8 mouse cellular contexts compared by ENCODE assay signal in genomic region chr5:115271931-115272811, GRCm38 (mm10). TPM values are rescaled to one million over a fixed set of nuclear protein-coding genes. Genes with fewer than 3 reads are reported as not detected.
DNase-seq lines count a peak whose midpoint lies in the region; ATAC-seq and TF ChIP-seq lines count a peak whose summit lies in the region.

No protein-coding gene starts in this region.

- peak; percentile 49 for ATAC-seq in forebrain, postnatal 0 days
- peak; percentile 60; the same call in 1 of the 2 replicates for ATAC-seq in hindbrain, embryonic 16.5 days
- ATAC-seq in liver, embryonic 11.5 days (replicated peaks; ENCODE audit: low FRiP score), result peak; percentile 51
- peak; percentile 59; the same call in 1 of the 2 replicates for ATAC-seq in midbrain, postnatal 0 days (ENCODE audit: low FRiP score)

- peaks cover 48% of the 10 kb centered on the region for H3K4me1 ChIP-seq in bone marrow macrophage, adult 2 months (ENCODE audit: control insufficient read depth, insufficient read depth, low read length)
- peaks cover 22% of the 10 kb centered on the region for H3K4me1 ChIP-seq in forebrain, postnatal 0 days (ENCODE audit: insufficient read depth)
- peaks cover 34% of the 10 kb centered on the region for H3K4me1 ChIP-seq in hindbrain, embryonic 16.5 days (ENCODE audit: control insufficient read depth, insufficient read depth, low read depth, low read length)
- peaks cover 46% of the 10 kb centered on the region for H3K4me1 ChIP-seq in liver, embryonic 11.5 days (replicated peaks; ENCODE audit: control insufficient read depth, insufficient read depth, low read length)
- H3K4me1 ChIP-seq in midbrain, postnatal 0 days (ENCODE audit: insufficient read depth, low read length), result peaks cover 9% of the 10 kb centered on the region; the same call in 1 of the 2 replicates

- H3K9me3 ChIP-seq in forebrain, postnatal 0 days (ENCODE audit: low read length), result no peaks in the 10 kb centered on the region
- no peaks in the 10 kb centered on the region for H3K9me3 ChIP-seq in hindbrain, embryonic 16.5 days (ENCODE audit: control insufficient read depth, low read length)
- no peaks in the 10 kb centered on the region for H3K9me3 ChIP-seq in liver, embryonic 11.5 days (ENCODE audit: control insufficient read depth, low read length)
- no peaks in the 10 kb centered on the region for H3K9me3 ChIP-seq in midbrain, postnatal 0 days (ENCODE audit: low read length)

- no peak for TF ChIP-seq POLR2A in bone marrow macrophage, adult 2 months (IDR thresholded peaks at IDR 0.05; ENCODE audit: borderline replicate concordance, low read depth, low read length)

- peak overlapping the region; percentile 98 for H3K4me3 ChIP-seq in bone marrow macrophage, adult 2 months (ENCODE audit: insufficient read depth, low read length)
- H3K4me3 ChIP-seq in forebrain, postnatal 0 days (ENCODE audit: low read depth, low read length), result peak overlapping the region; percentile 99
- H3K4me3 ChIP-seq in hindbrain, embryonic 16.5 days (ENCODE audit: low read length), result peak overlapping the region; percentile 99
- peak overlapping the region; percentile 98 for H3K4me3 ChIP-seq in liver, embryonic 11.5 days (ENCODE audit: low read depth, low read length)
- H3K4me3 ChIP-seq in midbrain, postnatal 0 days (ENCODE audit: low read depth, low read length), result peak overlapping the region; percentile 98

- WGBS in forebrain, postnatal 0 days, result 2% methylated on average over 68 of the region's 77 CpGs
- WGBS in hindbrain, embryonic 16.5 days, result under 1% methylated on average over 61 of the region's 77 CpGs
- under 1% methylated on average over 76 of the region's 77 CpGs for WGBS in liver, embryonic 11.5 days
- WGBS in midbrain, postnatal 0 days, result under 1% methylated on average over 70 of the region's 77 CpGs

- H3K27ac ChIP-seq in bone marrow macrophage, adult 2 months (ENCODE audit: insufficient read depth, low read depth, low read length), result peak overlapping the region; percentile 57
- peak overlapping the region; percentile 94 for H3K27ac ChIP-seq in forebrain, postnatal 0 days (ENCODE audit: low read depth, low read length)
- peak overlapping the region; percentile 90 for H3K27ac ChIP-seq in hindbrain, embryonic 16.5 days (ENCODE audit: low read depth, low read length)
- peak overlapping the region; percentile 70 for H3K27ac ChIP-seq in liver, embryonic 11.5 days (ENCODE audit: low read depth, low read length)
- peak overlapping the region; percentile 91 for H3K27ac ChIP-seq in midbrain, postnatal 0 days (ENCODE audit: low read depth, low read length)

- H3K9ac ChIP-seq in forebrain, postnatal 0 days, result peak overlapping the region; percentile 97
- peak overlapping the region; percentile 99 for H3K9ac ChIP-seq in hindbrain, embryonic 16.5 days (ENCODE audit: low read depth, low read length)
- H3K9ac ChIP-seq in liver, embryonic 11.5 days (ENCODE audit: low read depth, low read length), result peak overlapping the region; percentile 96
- H3K9ac ChIP-seq in midbrain, postnatal 0 days (replicated peaks; ENCODE audit: low read length, poor library complexity, severe bottlenecking), result peak overlapping the region; percentile 100

- peak; percentile 52 to 59 for DNase-seq in layer of hippocampus, postnatal 10 days (ENCODE audit: low spot score in 2 of 2)
- no peak for DNase-seq in layer of hippocampus, adult 9-11 months
- peak; percentile 33 for DNase-seq in forebrain, postnatal 0 days
- no peak for DNase-seq in liver, embryonic 11.5 days (ENCODE audit: low spot score)
- peak; percentile 21 for DNase-seq in midbrain, postnatal 0 days (ENCODE audit: low spot score)
- DNase-seq in spleen, postnatal 4 days (ENCODE audit: low spot score in 2 of 2), result peak; percentile 53 to 86

- TF ChIP-seq CTCF in bone marrow macrophage, adult 2 months (IDR thresholded peaks at IDR 0.05; ENCODE audit: low read depth, low read length), result no peak
- TF ChIP-seq CTCF in forebrain, postnatal 0 days (IDR thresholded peaks at IDR 0.05; ENCODE audit: low read depth), result no peak
- TF ChIP-seq CTCF in midbrain, postnatal 0 days (IDR thresholded peaks at IDR 0.05), result no peak

- H3K27me3 ChIP-seq in forebrain, postnatal 0 days (ENCODE audit: insufficient read depth, low read length), result no peaks in the 10 kb centered on the region
- H3K27me3 ChIP-seq in hindbrain, embryonic 16.5 days (replicated peaks; ENCODE audit: control insufficient read depth, insufficient read depth, low read length), result no peaks in the 10 kb centered on the region
- no peaks in the 10 kb centered on the region for H3K27me3 ChIP-seq in liver, embryonic 11.5 days (replicated peaks; ENCODE audit: control insufficient read depth, insufficient read depth, low read length)
- H3K27me3 ChIP-seq in midbrain, postnatal 0 days (ENCODE audit: insufficient read depth, low read length), result no peaks in the 10 kb centered on the region

- peak overlapping the region; percentile 77 for H3K4me2 ChIP-seq in forebrain, postnatal 0 days (ENCODE audit: low read depth)
- peak overlapping the region; percentile 85 for H3K4me2 ChIP-seq in hindbrain, embryonic 16.5 days (ENCODE audit: low read length)
- peak overlapping the region; percentile 88 for H3K4me2 ChIP-seq in liver, embryonic 11.5 days
- peak overlapping the region; percentile 69 for H3K4me2 ChIP-seq in midbrain, postnatal 0 days (ENCODE audit: low read depth, low read length, poor library complexity, severe bottlenecking)

- H3K36me3 ChIP-seq in forebrain, postnatal 0 days (ENCODE audit: insufficient read depth), result peaks cover 15% of the 10 kb centered on the region
- H3K36me3 ChIP-seq in hindbrain, embryonic 16.5 days (ENCODE audit: control insufficient read depth, insufficient read depth, low read length), result 0 out of 2 replicates have a peak, but pooled peaks cover 2% of the 10 kb centered on the region
- H3K36me3 ChIP-seq in liver, embryonic 11.5 days (ENCODE audit: control insufficient read depth, insufficient read depth, low read length), result peaks cover 7% of the 10 kb centered on the region; the same call in 1 of the 2 replicates
- H3K36me3 ChIP-seq in midbrain, postnatal 0 days (ENCODE audit: insufficient read depth, low read length), result peaks cover 3% of the 10 kb centered on the region; the same call in 1 of the 2 replicates

RNA-seq across cellular contexts. Expression of gene Rnf10, which starts 0.5 kb away (rescaled TPM):
- total RNA-seq in layer of hippocampus, postnatal 10 days (2021), result 100 to 1,000 TPM; 259 to 316 TPM
- 94.9 and 105 TPM in 2 replicates for polyA plus RNA-seq in bone marrow macrophage, adult 2 months (2012; ENCODE audit: insufficient read depth, insufficient read length, missing spikeins)
- total RNA-seq in forebrain, postnatal 0 days (2014; rRNA removed), result 91.4 and 106 TPM in 2 replicates
- 150 and 169 TPM in 2 replicates for polyA plus RNA-seq in forebrain, postnatal 0 days (2015; fragmentation: Nextera tagmentation; extraction: Ambion mirVana)
- 146 and 180 TPM in 2 replicates for polyA plus RNA-seq in hindbrain, embryonic 16.5 days (2015; fragmentation: Nextera tagmentation; extraction: Ambion mirVana)
- polyA plus RNA-seq in liver, embryonic 11.5 days (2014; fragmentation: Nextera tagmentation; extraction: Ambion mirVana), result 72.2 and 76.8 TPM in 2 replicates
- 103 and 118 TPM in 2 replicates for total RNA-seq in midbrain, postnatal 0 days (2014; rRNA removed)
- polyA plus RNA-seq in midbrain, postnatal 0 days (2015; fragmentation: Nextera tagmentation; extraction: Ambion mirVana), result 154 and 158 TPM in 2 replicates

RNA-seq across cellular contexts. Expression of gene Coq5, which starts 7.3 kb away (rescaled TPM):
- total RNA-seq in layer of hippocampus, postnatal 10 days (2021), result 10 to 100 TPM; 39.0 to 42.8 TPM
- 21.4 and 25.6 TPM in 2 replicates for polyA plus RNA-seq in bone marrow macrophage, adult 2 months (2012; ENCODE audit: insufficient read depth, insufficient read length, missing spikeins)
- total RNA-seq in forebrain, postnatal 0 days (2014; rRNA removed), result 35.9 and 41.7 TPM in 2 replicates
- polyA plus RNA-seq in forebrain, postnatal 0 days (2015; fragmentation: Nextera tagmentation; extraction: Ambion mirVana), result 40.7 and 45.2 TPM in 2 replicates
- 61.4 and 62.9 TPM in 2 replicates for polyA plus RNA-seq in hindbrain, embryonic 16.5 days (2015; fragmentation: Nextera tagmentation; extraction: Ambion mirVana)
- polyA plus RNA-seq in liver, embryonic 11.5 days (2014; fragmentation: Nextera tagmentation; extraction: Ambion mirVana), result 62.7 and 67.9 TPM in 2 replicates
- 29.6 and 36.7 TPM in 2 replicates for total RNA-seq in midbrain, postnatal 0 days (2014; rRNA removed)
- 42.8 and 43.5 TPM in 2 replicates for polyA plus RNA-seq in midbrain, postnatal 0 days (2015; fragmentation: Nextera tagmentation; extraction: Ambion mirVana)

RNA-seq across cellular contexts. Expression of gene Dynll1, which starts 28.6 kb away (rescaled TPM):
- 100 to 1,000 TPM; 753 to 793 TPM for total RNA-seq in layer of hippocampus, postnatal 10 days (2021)
- 238 and 243 TPM in 2 replicates for polyA plus RNA-seq in bone marrow macrophage, adult 2 months (2012; ENCODE audit: insufficient read depth, insufficient read length, missing spikeins)
- 259 and 351 TPM in 2 replicates for total RNA-seq in forebrain, postnatal 0 days (2014; rRNA removed)
- polyA plus RNA-seq in forebrain, postnatal 0 days (2015; fragmentation: Nextera tagmentation; extraction: Ambion mirVana), result 1,192 and 1,422 TPM in 2 replicates
- 1,172 and 1,268 TPM in 2 replicates for polyA plus RNA-seq in hindbrain, embryonic 16.5 days (2015; fragmentation: Nextera tagmentation; extraction: Ambion mirVana)
- polyA plus RNA-seq in liver, embryonic 11.5 days (2014; fragmentation: Nextera tagmentation; extraction: Ambion mirVana), result 1,214 and 1,307 TPM in 2 replicates
- 196 and 214 TPM in 2 replicates for total RNA-seq in midbrain, postnatal 0 days (2014; rRNA removed)
- polyA plus RNA-seq in midbrain, postnatal 0 days (2015; fragmentation: Nextera tagmentation; extraction: Ambion mirVana), result 893 and 930 TPM in 2 replicates

RNA-seq across cellular contexts. Expression of gene Pop5, which starts 36.5 kb away (rescaled TPM):
- 10 to 100 TPM; 51.1 to 61.8 TPM for total RNA-seq in layer of hippocampus, postnatal 10 days (2021)
- polyA plus RNA-seq in bone marrow macrophage, adult 2 months (2012; ENCODE audit: insufficient read depth, insufficient read length, missing spikeins), result 38.3 and 54.2 TPM in 2 replicates
- total RNA-seq in forebrain, postnatal 0 days (2014; rRNA removed), result 32.8 and 40.8 TPM in 2 replicates
- 85.9 and 96.6 TPM in 2 replicates for polyA plus RNA-seq in forebrain, postnatal 0 days (2015; fragmentation: Nextera tagmentation; extraction: Ambion mirVana)
- 106 and 107 TPM in 2 replicates for polyA plus RNA-seq in hindbrain, embryonic 16.5 days (2015; fragmentation: Nextera tagmentation; extraction: Ambion mirVana)
- 171 and 181 TPM in 2 replicates for polyA plus RNA-seq in liver, embryonic 11.5 days (2014; fragmentation: Nextera tagmentation; extraction: Ambion mirVana)
- total RNA-seq in midbrain, postnatal 0 days (2014; rRNA removed), result 33.2 and 41.5 TPM in 2 replicates
- 95.5 and 101 TPM in 2 replicates for polyA plus RNA-seq in midbrain, postnatal 0 days (2015; fragmentation: Nextera tagmentation; extraction: Ambion mirVana)

RNA-seq across cellular contexts. Expression of gene Srsf9, which starts 54.8 kb away (rescaled TPM):
- 10 to 100 TPM; 63.6 to 77.0 TPM for total RNA-seq in layer of hippocampus, postnatal 10 days (2021)
- polyA plus RNA-seq in bone marrow macrophage, adult 2 months (2012; ENCODE audit: insufficient read depth, insufficient read length, missing spikeins), result 114 and 123 TPM in 2 replicates
- total RNA-seq in forebrain, postnatal 0 days (2014; rRNA removed), result 43.7 and 49.9 TPM in 2 replicates
- polyA plus RNA-seq in forebrain, postnatal 0 days (2015; fragmentation: Nextera tagmentation; extraction: Ambion mirVana), result 112 and 117 TPM in 2 replicates
- polyA plus RNA-seq in hindbrain, embryonic 16.5 days (2015; fragmentation: Nextera tagmentation; extraction: Ambion mirVana), result 105 and 128 TPM in 2 replicates
- 261 and 275 TPM in 2 replicates for polyA plus RNA-seq in liver, embryonic 11.5 days (2014; fragmentation: Nextera tagmentation; extraction: Ambion mirVana)
- 44.1 and 45.5 TPM in 2 replicates for total RNA-seq in midbrain, postnatal 0 days (2014; rRNA removed)
- 88.0 and 93.8 TPM in 2 replicates for polyA plus RNA-seq in midbrain, postnatal 0 days (2015; fragmentation: Nextera tagmentation; extraction: Ambion mirVana)

Comparison
In these comparisons a context has a peak if more than half of its experiments do, and no peak if none do; other contexts are left out.
1. DNase-seq: peak in layer of hippocampus, postnatal 10 days (2 of 2), forebrain, postnatal 0 days (single experiment), midbrain, postnatal 0 days (single experiment) and spleen, postnatal 4 days (2 of 2); none in layer of hippocampus, adult 9-11 months (single experiment) and liver, embryonic 11.5 days (single experiment).
2. Peak in every context shown above with its lines, with median percentiles within 50 percentile points of each other: H3K27ac ChIP-seq, H3K4me3 ChIP-seq, ATAC-seq, H3K4me2 ChIP-seq and H3K9ac ChIP-seq.